Mouse (Mus musculus): Measurements from ENCODE around the gene Lactb.

DNA sequence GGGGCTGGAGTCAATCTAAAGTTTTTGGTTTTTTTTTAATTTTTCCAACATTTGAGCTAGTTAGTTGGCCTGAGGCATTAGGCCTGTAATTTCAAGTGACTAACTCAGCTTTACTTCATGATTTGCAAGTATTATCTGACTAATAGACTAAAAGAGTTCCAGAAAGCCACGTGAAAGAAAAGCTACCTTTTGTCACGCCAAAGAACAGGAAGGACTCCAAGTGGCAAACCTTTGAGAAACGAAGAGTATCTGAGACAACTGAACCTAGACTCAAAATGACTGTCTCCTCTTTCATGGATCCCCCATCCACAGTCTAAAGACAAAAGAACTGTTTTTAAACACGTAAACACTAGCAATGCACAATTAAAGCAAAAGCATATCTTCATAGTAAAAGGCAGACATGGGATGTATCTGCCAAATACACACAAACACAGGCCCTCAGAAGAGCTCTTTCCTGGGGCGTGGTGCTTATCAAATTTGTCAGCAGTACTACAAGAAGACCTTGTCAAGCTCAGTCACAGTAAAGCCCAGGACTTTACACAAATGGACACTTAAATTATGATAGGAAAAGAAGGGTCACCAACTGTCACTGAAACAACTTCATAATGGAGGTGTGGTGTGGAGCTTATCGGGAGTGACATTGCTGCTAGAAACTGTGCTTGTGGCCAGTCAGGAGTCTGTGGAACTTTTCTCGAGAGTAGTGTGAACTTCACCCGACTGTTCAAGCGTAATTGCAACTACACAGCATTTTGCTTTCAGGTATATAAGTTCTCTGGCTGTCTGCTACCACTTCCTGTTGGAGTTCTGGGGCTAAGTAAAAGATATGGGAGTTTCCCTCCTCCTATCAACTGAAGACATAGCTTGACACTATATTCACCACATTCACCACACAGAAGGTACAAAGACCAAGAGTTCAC is 59.2 kb downstream of the Lactb start:
- TF ChIP-seq CTCF (IDR thresholded peaks at IDR 0.05; ENCODE audit: low read depth, low read length) (no peak), POLR2A (IDR thresholded peaks at IDR 0.05; ENCODE audit: borderline replicate concordance, low read depth, low read length) (no peak)

All from bone marrow macrophage, adult 2 months (primary cell).